Mouse (Mus musculus): ENCODE measurements around the gene Dnmbp. TPM values are rescaled to one million over a fixed set of nuclear protein-coding genes. Genes with fewer than 3 reads are reported as not detected.

The Dnmbp gene
- polyA plus RNA-seq, 2 experiments from 2014 or later = 5.9 to 7.9 TPM

DNA sequence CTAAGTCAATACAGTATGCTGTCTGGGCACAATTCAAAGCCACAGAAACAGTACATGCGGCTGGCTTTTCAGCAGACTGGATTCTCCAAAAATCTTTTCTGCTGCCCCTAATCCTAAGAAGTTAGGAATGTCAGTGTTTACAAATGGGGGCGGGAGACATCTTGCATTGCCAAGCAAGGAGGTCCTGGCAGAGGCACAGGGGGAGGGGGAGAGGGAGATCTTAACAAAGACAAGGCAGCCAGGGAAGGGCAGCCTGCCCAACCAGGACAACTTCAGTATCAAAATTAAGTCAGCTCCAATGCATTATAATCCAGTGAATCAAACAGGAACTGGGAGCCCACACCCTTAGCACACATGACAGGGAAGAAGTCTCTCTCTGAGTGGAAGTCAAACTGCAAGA is 64.0 kb downstream of the Dnmbp start:
- no peak for ATAC-seq

DNA sequence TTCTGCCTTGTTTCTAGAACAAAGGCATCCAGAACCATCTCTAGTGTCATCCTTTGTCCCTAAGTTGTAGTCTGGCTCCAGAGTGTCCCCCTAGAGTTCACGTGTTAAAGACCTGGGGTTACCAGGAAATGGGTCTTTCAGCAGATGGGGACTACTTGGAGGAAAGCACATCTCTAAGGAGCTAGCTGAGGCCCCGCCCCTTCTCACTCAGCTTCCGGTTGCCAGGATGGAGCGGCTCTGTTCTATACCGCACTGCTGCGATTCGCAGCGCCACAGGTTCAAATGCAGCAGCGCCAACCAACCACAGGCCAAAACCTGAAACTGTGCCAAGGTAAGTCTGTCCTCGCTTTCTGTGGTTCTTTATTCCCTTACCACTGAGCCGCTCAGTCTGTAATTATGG is 65.6 kb downstream of the Dnmbp start:
- no peak for ATAC-seq

DNA sequence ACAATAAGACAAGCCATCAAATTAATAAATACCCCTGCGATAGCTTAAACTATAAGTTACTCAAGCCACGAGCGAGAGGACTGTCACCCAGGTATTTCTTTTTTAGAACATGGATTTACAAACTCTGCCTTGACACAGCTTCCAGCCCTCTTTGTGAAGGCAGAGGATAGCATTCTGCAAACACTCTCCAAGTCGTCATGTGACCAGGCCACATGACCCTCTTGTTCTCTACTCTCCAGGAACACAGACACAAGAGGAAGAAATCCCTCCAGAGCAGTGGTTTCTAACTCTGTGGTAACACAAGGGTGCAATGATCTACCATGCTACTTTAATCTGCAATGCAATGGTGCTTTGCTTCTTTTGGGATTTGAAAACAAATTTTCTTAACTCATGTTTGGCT is 69.6 kb downstream of the Dnmbp start:
- ATAC-seq = no peak

DNA sequence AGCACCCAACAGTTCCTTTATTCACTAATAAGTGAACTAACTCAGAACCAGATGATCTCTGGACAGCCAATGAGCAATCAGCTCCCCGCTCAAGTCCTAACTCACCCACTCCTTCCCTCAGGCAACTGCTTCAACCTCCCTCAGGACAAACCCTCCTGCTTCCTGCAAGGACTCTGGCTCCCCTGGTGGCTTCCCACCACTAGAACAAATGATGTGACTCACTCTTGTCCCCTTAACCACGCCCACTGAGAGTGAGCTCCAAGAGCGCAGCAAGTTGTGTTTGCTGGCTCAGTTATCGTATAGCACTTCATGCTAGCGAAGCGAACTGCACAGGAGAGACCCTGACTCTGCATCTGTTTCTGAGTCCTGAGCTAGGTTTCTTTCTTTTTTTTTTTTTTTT is 82.6 kb downstream of the Dnmbp start:
- no peak for ATAC-seq

DNA sequence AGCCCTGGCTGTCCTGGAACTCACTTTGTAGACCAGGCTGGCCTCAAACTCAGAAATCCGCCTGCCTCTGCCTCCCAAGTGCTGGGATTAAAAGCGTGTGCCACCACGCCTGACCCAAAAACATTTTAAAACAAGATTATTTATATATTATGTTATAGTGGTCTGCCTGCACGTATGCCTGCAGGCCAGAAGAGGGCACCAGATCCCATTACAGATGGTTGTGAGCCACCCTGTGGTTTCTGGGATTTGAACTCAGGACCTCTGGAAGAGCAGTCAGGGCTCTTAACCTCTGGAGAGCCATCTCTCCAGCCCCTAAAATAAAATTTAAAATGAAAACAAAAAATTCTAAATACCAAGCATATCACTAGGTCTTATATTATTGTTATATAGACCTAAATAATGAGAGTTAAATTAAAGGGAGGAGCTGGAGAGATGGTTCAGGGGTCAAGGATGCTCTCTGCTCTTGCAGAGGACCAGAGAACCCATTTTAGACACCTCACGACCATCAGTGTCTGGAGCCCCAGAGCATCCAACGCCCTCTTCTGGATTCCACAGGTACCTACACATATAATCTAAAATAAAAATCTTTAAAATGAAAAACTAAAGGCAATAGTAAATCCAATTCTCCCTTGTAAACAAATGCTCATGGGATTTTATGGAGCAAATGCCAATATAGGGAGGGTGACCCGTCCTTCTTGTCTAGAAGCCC is 87.0 kb downstream of the Dnmbp start:
- ATAC-seq = no peak

DNA sequence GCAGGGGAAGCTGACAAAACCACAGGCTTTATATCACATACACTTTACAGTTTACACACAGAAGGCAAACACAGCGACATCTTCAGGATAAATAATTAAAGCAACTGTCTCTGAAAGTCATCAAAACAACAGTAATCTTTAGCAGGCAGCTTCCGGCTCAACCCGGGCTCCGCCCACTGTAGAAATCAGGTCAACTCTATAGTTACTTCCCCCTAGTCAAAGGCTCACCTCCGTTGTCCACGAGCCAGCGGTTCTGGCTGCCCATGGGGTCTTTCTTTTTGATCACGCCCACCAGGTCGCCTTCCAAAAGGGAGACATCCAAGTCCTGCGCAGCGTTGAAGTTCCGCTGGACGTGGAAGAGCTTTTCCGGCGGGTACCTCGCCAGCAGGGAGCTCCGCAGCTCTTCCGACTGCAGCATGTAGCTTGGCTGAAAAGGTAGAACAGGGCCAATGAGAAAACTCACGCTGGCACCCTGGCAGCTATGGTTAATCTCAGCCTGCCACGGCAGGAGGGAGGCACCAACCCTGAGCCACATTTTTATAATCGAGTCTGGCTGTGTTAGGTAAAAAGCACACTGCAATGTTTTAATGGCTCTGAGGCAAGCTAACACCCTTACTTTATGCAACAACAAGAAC is 87.9 kb downstream of the Dnmbp start:
- ATAC-seq = peak; percentile 91

DNA sequence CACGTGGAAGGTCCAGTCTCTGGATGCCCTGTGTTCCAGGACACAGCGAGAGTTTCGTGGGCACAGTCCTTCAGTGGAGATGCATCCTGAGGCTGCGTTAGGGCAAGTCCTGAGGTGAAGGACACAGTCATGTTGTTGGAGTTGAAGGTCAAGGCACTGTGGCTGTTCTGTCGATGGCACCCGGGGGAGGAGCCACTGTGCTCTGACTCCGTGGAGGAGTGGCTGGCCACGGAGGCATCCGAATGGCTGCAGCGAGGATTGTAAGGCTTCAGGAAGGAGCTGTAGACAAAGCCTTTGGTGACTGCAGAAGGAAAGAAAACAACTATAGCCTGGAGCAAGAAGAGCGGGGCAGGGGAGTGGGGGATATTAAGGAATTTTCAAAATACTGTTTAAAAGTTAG is 90.0 kb downstream of the Dnmbp start:
- ATAC-seq = no peak

DNA sequence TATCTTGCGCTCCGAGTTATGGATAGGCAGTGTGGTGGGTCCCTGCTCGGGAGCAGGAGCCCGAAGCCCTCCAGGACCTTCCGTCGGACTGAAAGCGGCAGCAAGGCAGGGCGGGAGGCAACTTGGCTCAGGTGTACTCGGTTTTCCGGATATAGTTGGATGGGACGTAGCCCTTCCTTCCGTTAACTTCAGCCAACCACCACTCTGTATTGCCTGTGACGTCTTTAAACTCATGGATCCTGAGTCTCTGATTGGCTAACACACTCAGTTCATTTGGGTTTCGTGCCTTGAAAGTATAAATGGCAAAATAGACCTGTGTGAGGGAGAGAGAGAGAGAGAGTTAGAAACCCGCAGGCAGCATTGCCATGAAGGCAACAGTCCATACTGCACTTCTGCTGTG is 92.0 kb downstream of the Dnmbp start:
- ATAC-seq = no peak

DNA sequence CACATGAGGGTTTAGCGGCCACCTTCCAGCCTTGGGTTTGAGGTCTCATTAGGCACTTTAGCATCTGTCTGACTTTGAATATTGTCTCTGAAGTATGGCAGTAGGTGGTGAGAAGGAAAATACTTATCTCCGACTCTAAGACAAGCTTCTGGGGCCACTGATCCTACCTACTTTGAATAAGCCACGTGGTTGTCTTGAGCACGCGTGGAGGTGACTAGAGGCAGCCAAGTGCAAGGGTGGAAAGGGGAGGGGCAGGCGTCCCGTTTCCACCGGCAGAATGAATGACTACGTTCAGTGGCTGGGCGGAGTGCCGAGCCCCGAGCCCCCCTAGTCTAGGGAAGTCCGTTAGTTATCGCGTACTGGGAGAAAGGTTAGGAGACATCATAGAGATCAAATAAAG is 92.9 kb downstream of the Dnmbp start:
- ATAC-seq = no peak

DNA sequence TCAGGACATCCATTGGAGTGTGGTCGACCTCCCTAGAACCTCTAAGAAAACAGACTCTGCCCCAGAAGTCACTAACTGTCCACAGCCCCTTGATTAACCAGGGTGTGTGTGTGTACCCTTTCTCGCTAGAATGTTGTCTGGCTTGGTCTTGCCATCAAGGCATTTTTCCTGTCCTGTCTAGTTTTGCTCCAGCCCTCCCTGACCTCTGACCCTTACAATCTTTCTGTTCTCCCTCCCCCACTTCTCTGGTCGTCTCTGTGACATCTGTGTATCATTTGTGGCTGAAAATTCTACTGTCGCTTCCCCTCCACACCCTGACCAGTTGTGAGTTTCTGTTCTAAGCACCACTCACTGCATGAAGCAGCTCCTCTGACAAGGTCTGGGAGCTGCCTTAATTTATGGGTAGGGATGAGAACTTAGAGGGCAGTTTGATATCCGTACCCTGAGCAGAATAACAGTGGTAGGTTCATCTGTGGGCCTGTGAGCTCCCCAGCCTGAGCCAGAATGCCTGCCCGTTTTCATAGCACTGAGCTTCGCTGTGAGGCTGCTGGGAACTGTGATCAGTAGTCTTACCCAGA is 94.6 kb downstream of the Dnmbp start:
- no peak for ATAC-seq

DNA sequence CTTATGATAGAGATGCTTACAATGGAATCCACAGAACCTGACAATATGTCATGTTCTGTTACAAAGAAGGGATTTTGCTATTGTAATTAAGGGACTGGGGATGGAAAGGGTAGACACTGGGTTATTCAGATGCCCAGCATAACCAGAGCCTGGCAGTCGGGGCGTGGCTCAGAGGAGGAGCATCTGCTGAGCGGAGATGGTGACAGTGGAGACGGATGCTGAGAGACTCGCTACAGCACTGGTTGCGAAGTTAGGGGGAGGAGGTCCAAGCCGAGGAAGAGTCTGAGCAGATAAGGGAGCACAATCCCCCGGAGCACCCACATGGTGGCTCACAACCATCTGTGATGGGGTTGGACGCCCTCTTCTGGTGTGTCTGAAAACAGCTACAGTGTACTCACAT is 96.8 kb downstream of the Dnmbp start:
- ATAC-seq = no peak

DNA sequence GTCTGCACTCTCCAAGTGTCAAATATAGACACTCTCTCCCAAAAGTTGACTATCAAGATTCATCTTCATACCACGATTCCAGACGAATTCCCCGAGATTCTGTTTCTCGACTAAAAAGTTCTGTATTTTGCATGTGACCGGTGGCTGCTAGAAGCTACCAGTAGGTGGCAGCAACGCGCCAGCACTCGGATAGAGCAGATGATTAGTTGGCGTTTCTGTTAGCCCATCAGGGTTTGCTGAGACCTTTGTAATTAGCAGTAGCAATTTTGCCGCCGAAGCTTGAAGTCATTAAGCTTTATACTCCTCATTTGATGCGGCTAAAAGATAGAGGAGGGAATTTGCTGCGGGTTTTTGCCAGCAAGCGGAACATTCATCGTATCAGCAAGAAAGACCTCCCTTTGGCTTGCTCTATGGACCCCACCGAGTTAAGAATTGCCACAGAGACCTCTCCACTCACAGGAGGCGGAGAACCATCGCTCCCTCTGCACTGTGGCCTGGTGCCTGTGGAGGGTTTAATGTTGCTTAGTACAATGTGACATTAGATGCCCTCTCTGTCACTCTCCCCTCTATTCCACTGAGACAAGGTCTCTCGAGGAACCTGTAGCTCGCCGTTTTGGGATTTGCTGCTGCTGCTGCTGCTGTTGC is 107.4 kb downstream of the Dnmbp start:
- peak; percentile 75 for ATAC-seq

DNA sequence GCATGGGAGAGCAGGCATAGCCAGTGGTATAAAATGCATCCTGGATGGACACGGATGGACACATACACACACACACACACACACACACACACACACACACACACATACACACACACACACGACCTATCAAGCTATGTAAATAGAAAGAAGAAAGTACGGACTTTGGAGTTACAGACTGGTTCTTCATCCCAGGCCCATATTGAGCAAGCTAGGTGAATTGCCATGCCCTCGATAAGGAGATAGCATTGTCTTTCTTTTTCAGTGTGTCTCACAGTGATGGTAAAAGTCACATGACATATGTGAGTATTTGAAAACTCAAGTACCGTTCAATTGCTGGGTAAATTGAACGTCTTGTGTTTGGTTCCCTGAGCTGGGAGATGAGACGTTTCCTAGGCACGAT is 113.1 kb downstream of the Dnmbp start:
- ATAC-seq = no peak

DNA sequence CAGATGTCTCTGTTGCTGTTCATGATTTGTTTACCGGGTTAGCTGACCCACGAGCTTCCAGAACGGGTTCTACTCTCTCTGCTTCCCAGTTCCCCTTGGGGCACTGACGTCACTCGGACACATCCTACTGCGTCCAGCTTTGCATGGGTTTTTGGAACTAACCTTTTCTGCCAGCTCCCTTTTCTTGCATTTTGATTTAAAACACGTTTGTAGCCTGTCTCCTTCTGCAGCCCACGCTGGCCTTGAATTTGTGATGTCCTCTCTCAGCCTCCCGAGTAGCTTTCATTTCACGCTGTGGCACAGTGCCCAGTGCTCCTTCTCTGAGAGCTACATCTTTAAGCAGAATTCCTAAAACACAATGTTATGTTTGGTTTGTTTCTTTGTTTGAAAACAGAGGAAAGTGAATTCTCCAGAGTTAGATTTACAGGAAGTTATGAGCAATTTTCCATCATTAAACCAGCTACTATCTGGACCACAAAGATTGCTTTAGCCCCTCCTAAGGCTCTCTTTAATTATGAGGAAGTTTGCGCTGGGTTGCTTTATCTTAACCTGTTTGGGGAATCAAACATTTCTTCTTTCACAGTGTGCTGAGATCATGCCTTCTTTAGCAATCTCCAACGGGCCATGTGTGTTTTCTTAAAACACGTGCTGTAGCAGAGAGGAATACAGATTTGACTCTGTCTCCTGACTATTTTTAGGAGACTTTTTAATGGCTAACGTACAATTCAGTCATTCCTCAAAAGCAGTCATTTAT is 124.2 kb downstream of the Dnmbp start:
- ATAC-seq = no peak

DNA sequence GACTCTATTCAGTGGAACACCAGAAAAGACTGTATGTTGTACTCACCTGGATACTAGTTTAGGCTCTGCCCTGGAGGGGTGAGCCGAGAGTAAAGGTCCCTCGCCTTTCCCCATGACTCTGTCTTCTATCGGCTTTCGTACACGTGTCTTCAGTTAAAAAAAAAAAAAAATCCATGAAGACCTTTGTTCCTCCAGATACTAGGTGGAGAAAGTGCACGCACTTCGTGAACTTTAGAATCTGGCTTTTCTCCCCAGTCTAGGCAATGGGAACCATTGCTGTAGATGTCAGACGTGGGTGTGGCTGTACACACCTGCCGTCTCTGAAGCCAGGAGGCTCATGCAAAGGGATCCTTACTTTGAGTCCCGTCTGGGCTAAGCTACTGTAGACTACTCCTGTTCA is 126.7 kb downstream of the Dnmbp start:
- no peak for ATAC-seq

DNA sequence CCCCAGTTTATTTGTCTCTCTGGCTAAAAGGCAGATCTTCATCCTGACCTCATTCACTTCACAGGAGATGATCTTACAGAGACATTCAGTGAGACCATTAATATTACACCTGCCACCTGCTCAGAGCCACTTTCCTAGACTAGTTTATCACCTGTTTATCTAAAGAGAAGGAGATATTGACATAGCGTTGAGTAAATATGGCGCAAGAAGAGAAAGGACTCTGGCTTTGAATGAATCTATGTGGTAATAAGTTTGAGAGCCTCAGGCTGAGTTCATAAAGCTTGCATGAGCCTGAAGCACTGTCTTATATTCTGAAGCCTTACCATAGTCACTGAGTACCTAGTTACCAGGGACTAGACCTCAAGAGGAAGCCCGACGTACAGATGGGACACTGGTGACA is 128.6 kb downstream of the Dnmbp start:
- ATAC-seq = no peak

DNA sequence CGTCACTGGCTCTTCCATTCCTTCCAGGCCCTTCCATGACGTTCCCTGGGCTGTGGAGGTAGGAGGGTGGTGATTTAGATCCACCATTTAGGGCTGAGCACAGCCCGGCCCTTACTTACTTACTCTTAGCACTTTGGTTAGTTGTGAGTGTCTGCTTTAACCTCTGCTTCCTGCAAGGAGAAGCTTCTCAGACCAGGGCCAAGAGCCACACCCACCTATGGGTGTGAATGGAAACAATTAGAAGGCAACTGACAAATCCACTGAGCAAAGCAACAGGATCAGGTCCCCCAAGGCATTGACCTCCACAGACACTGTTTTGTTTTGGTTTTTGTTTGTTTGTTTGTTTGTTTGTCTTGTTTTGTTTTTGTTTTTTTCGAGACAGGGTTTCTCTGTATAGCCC is 130.7 kb downstream of the Dnmbp start:
- no peak for ATAC-seq

DNA sequence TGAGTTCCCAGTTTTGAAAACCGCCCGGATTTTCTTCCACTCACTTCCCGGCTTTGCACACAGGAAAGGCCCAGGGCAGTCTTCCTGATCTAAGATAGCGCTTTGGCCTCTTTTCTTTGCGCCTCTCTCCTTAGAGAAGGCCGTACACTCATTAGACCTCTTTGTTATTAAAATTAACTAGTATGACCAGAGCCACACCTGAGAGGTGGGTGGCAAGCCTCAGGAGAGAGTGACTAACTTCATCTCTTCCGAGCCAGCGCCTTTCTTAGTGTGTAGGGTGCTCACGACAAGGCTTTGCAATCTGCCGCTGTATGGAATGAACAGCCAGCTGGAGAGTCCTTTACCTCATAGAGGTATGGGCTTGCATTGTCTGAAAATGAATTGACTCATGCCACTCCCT is 136.1 kb downstream of the Dnmbp start:
- ATAC-seq = no peak

DNA sequence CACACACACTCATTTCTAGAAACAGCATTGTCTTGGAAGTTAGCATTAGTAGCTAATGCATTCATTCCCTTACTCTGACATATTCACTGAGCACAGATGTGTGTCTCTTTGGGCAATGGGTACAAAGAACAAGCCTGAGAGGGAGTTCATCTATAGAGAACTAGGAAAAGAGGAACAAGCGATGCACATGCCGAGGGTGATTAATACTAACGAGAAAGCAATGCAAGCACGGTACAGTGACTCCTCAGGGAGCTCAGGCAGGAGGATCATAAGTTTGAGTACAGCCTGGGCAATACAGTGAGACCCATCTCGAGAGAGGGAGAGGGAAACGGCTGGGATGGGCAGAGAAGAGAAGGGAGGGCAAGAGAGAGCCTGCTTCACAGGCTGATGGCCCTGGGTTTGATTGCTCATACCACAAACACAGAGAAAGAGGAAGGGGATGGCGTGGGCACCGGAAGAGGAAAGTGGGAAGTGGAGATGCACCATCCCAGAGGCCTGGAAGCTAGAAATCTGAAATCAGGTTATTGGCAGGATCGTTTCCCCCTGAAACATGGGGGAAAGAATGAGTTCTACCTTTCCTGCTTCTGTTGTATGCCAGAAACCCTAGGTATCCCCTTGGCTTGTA is 138.5 kb downstream of the Dnmbp start:
- ATAC-seq = no peak

DNA sequence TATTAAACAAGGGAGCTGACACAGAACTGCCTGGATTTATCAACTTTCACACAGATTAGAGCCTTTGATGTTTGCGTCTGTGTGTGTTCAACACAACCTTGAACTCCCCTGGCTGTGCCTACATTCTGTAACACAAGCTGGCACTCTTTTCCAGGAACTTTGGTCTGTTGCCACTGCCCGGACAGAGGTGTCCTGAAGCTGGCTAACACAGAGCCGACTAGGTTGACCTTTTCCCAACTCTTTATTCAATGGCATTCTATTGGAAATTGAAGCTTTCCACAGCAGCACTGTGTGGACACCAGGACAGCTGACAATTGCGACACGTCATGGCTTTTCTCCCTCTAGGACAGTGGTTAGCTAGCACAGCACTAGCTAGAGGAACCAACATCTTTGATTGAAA is 142.8 kb downstream of the Dnmbp start:
- ATAC-seq = no peak
